Mouse (Mus musculus): ENCODE measurements around the gene Naf1.
A peak's percentile ranks its signal among the peaks of the same experiment; 100 is the strongest.

Gene Naf1

DNA sequence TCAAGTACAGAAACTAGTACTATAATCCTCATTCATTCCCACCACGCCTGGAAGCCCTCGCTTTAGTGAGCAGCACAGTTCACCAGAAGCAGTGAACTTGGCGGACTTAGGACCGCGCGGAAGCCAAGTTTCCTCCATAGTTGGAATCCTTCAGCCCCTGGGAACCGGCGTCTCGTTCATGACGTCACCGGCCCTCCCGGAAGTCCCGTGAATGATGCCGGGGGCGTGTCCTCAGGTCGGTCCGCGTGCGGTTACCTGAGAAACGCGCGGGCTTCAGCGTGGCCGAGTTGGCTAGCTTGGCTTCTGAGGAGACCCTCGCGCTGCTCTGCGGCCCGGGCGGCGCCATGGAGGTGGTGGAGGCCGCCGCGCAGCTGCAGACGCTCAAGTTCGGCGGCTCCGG, at the start of gene Naf1:
Gene Naf1, plus strand, starts transcription at position 195 of the 400 bp plus-strand sequence.
- peak; percentile 91 for DNase-seq (ENCODE audit: low spot score in 2 of 2)

DNA sequence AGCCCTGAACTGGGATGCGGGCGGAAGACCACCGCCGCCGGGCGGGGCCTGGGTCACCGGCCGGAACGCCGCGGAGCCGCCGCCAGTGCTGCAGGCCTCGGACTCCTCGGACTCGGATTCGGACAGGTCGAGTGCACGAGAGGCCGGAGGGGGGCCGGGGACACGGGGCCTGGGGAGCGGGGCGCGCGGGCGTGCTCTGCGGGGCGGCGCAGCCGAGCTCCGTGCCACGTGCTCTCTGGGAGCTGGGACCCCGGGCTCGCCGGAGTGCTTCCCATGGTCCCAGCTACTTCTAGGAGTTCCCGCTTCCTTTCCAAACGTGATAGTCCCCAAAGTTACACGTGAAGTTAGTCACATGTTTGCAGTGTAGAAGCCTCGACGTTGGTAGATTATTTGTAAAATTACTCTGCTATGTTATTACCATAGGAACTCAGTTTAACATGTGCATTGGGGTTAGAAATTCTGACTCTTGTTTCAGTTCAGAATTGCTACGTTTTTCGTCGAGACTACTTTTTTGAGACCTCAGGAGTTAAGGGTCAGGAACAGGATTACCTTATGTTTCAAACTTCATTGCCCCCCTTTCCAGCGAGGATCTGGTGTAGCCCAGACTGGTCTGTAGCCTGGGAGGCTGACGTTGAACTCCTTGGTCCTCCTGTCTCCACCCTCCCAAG, 1.0 kb downstream of the Naf1 start:
- peak in 1 of 2 experiments; percentile 28 for DNase-seq (ENCODE audit: low spot score in 2 of 2)

DNA sequence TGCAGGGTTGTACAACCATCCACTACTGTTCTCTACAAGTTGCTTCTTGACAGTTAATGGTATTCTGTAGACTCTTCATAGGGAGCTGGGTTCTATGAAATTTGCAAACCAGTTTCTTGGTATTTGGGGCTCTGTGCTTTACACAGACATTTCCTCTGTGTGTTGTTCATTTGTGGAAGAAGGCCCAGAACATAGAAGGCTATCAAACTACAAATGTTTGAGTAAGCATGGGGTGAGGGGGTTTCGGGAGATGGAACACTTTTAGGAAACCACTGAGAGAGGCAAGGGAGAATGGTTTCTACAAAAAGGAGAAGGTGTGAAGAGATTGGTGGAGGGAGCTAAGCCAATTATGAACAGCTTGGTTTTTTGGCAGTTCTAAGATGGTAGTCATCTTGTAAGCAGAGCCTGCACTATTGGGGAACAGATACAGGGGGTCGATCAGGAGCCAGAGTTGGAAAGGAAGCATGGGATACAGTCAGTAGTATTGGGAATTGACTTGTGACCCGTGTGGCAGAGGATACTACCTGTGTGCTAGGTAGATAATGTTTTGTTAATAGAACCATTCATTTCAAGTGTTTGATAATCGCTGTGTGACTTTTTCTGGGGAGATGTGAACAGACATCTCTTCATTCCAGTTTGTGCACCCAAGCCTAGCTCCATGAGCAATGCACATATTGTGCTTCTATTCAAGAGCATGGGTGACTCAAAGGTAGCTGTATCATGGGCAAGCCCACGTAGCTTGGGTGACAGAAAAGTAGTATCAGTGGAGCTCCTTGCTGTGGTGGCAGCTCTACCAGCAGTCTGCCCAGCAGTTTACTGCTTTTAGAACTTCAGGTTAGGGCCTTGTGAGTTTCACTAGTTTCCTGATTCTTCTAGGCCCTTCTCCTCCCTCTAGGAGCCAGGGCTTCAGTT, 1.8 kb downstream of the Naf1 start:
- no peak for DNase-seq (ENCODE audit: low spot score in 2 of 2)

GRCm38 (mm10) chr8:66863761-66864160, 3.7 kb downstream of the Naf1 start:
- no peak for DNase-seq (ENCODE audit: low spot score in 2 of 2)

DNA sequence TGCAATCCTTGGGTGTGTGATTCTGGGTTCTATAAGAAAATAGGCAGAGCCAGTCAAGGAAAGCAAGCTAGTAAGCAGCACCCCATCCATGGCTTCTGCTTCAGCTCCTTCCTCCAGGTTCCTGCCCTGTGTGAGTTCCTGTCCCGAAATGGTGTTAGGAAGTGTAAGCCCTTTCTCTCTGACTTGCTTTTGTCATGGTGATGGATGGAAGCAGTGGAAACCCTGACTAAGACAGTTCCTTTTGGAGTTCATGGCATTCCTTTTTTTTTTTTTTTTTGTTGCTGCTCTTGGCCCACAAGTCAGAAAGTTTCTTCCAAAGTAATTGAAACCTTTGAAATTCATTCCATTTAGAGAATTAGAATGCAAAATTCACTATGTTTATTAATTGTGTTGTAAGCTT, 5.1 kb downstream of the Naf1 start:
- no peak for DNase-seq (ENCODE audit: low spot score in 2 of 2)

GRCm38 (mm10) chr8:66867679-66868078, 7.7 kb downstream of the Naf1 start:
- DNase-seq (ENCODE audit: low spot score in 2 of 2) = no peak

DNA sequence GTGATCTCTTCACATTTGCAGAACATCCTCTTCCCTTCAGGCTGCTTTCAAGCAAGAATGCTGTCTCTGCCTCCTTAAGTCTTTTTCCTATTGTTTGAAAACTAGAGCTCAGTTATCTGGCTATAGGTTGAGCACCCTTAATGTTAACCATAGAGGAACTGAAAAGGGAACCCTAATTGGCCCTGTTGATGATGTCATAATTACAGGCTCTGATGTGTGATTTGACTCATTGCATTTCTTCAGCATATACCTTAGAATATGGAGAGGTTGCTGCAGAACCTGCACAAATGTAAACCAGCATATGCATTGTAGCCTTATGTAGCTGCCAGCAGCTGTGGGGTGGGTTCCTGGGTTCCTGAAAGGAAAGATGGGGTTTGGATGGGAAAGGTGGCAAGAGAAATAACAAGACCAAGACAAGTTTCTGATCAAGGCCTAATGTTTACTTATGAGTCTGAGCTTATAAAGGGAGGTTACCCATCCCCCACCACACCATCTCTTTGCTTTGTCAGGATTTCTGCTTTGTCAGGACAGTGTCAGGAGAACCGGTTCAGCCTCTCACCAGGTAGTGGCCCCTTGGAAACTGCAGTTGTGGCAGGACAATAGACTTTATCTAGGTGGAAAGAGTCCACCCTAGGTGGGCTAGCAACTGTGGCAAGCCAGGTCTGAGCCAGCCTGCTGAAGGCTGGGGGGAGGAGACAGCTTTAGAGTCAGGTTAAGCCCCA, 9.4 kb downstream of the Naf1 start:
- no peak for DNase-seq (ENCODE audit: low spot score in 2 of 2)

DNA sequence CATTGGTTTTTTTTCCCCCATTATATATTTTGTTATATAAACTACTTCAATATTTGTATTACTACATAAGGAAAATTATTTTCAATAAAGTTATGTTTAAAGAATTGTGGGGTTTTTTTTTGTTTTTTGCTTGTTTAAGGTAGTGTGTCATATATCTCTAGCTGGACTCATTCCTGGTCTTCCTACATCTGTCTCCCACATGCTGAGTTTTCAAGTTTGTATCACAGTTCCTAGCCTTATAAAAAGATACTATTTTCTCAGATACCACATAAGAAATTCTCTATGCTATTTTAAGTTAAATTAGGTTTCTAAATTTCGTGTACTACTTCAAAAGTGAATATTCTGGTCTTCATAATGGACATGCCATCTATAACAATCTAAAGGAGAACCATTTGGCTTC, 23.8 kb downstream of the Naf1 start:
- no peak for DNase-seq (ENCODE audit: low spot score in 2 of 2)

DNA sequence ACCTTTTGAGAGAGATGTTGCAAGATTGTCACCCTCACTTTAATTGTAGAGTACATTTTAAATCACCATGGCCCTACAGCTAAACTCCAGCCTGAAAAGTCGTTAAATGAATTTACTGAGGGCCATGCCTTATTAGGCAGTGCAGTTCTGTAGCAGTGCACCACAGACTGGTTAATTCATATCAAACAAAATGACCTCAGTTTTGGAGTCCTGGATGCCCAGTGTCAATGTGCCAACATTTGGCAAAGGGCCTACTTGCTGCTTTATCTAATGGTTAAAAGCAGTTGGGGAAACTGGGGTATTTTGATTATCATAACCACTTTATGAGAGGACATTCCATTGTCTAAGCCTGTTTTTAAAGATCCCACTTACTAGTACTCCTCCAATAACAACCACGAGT, 31.9 kb downstream of the Naf1 start:
- DNase-seq (ENCODE audit: low spot score in 2 of 2) = no peak

DNA sequence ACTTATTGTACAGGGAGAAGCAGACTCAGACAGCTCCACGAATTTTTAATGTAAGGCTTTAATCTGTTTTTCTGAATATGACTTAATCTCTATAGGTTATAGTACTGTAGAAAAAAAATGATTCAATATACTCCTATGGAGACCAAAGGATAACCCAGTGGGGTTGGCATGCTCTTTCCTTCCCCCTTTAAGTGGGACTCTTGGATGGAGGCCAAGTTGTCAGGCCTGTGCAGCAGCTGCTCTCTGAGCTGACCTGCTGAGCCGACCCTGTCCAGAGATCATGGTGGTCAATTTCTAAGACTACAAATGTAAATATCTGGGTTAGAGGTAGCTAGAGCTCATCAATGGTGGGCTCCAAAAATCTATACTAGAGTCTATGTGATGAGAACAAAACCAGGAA, 45.0 kb downstream of the Naf1 start:
- no peak for DNase-seq (ENCODE audit: low spot score in 2 of 2)

DNA sequence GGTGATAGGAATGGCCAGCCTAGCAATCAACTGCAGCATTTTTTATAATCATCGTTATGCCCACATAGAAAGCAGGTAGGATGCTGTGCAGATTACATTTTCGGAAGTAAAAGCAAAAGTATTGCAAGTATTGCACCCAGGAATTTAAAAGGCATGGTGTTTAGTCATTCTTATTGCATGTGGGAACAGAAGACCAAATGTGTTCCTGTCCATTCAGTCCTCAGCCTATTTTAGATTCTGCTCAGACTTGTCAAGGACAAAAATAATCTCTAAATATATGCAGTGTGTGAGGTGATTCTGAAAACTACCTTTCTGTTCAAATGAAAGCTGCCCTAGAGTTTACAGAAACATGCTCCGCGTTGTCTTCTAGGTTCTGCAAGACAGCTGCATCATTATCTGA, 45.5 kb downstream of the Naf1 start:
- no peak for DNase-seq (ENCODE audit: low spot score in 2 of 2)

GRCm38 (mm10) chr8:66906116-66906515, 46.1 kb downstream of the Naf1 start:
- no peak for DNase-seq (ENCODE audit: low spot score in 2 of 2)

GRCm38 (mm10) chr8:66910684-66911083, 50.7 kb downstream of the Naf1 start:
- no peak for DNase-seq (ENCODE audit: low spot score in 2 of 2)

DNA sequence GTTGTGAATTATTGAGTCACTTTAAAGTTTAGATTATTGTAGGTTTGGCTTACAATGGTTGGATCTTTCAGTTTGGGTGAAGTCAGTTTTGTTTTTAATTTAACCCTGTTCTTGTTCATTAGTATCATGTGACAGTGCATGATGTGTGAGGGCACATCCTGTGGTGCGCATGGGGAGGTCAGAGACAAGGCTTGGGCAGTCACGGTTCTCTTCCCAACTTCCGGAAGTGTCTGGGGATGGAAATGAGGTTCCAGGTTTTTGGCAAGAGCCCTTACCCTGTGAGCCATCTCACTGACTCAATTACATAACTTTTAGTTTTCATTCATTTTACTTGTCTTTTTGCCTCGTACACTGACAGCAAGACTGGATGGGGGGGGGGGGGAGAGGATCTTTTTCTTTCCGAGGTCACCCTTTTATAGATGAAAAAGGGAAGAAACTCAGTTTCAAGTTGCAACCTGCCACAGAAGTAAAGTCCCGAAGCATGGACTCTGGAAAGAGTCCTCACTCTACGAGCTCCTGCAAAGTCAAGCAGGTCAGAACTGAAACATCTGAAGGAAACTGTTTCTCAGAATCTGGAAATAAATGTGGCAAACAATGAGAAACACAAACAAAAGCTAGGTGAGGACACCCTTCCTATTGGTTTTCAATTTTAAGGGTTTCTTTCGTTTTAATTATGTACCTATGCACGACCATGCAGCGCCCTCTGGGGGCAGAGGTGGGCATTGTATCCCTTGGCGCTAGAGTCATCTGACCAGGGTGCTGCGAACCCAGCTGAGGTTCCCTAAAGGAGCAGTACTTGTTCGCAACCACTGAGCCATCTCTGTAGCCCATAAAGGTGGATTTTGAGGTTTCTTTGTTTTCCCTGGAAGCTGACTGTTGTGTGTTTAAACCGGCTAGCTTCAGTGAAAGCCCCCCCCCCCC, 53.9 kb downstream of the Naf1 start:
- DNase-seq (ENCODE audit: low spot score in 2 of 2) = peak; percentile 3 to 24

GRCm38 (mm10) chr8:66916056-66916455, 56.0 kb downstream of the Naf1 start:
- no peak for DNase-seq (ENCODE audit: low spot score in 2 of 2)

GRCm38 (mm10) chr8:66917695-66918467, 57.9 kb downstream of the Naf1 start:
- DNase-seq (ENCODE audit: low spot score in 2 of 2) = no peak

DNA sequence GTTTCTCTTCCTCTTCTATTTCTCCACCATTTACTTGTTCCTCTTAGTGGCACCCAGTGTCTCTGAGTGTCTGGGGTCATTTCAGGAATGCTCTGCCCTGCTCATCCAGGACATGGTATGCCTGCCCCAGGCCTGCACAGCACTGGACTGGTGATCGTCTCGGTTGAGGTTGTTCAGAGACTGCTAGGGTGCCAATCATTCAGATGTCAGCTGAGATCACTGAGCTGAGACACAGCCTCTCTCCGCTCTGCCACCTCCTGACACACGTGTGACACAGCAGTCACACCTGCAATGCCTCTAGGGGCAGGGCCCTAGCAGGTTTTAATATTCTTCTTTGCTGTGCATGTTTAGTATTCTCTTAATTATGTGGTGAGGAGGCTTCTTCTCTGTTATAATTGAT, 58.5 kb downstream of the Naf1 start:
- DNase-seq (ENCODE audit: low spot score in 2 of 2) = no peak

- DNase-seq (ENCODE audit: low spot score in 2 of 2) = no peak
These were observed 73.7 kb downstream of the Naf1 start for GRCm38 (mm10) chr8:66933746-66934145.

DNA sequence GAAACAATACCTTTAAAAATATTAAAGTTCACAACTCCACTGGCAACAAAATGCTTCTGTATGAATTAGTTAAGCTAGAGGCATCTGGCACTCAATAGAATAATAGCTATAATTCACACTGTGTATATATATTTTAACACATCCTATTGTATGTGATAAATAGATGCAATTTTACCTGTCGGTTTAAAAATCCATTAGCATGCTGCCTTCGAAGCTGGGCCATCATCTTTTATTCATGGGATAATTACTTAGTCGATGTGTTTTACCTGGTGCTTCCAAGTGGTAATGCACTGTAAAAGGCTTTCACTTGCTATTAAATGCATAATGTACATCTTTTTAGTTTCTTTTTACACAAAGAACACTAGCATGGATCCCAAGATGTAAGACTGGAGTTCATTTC, 76.2 kb downstream of the Naf1 start:
- DNase-seq (ENCODE audit: low spot score in 2 of 2) = no peak
